Mouse (Mus musculus): ENCODE measurements around the gene Olfr869. TPM values are rescaled to one million over a fixed set of nuclear protein-coding genes. Genes with fewer than 3 reads are reported as not detected.

Gene Olfr869
- not detected in 2 replicates for polyA plus RNA-seq (2014; fragmentation: Nextera tagmentation; extraction: Ambion mirVana)

GRCm38 (mm10) chr9:20128709-20129108 lies at the start of gene Olfr869:
Olfr869 (plus strand) TSS chr9:20129009.
- no peak within 1 kb of the TSS for H3K9ac ChIP-seq (ENCODE audit: low read depth, low read length)
- H3K4me3 ChIP-seq (ENCODE audit: low read length) = no peak within 1 kb of the TSS
- WGBS = 80% methylated on average over 2 of the region's 2 CpGs
- H3K4me1 ChIP-seq (ENCODE audit: control insufficient read depth, insufficient read depth, low read length) = no peaks in the 10 kb centered on the region
- ATAC-seq (ENCODE audit: low FRiP score, low TSS enrichment) = no peak
- no peaks in the 10 kb centered on the region for H3K27me3 ChIP-seq (ENCODE audit: control insufficient read depth, insufficient read depth, low read length)
- H3K27ac ChIP-seq (ENCODE audit: low read depth, low read length) = no peak within 1 kb of the TSS
- no peak within 1 kb of the TSS for H3K4me2 ChIP-seq (replicated peaks; ENCODE audit: low read depth, low read length)
- no peaks in the 10 kb centered on the region for H3K36me3 ChIP-seq (ENCODE audit: control insufficient read depth, insufficient read depth, low read length)
- no peaks in the 10 kb centered on the region for H3K9me3 ChIP-seq (ENCODE audit: control insufficient read depth, low read length)

- H3K4me1 ChIP-seq (ENCODE audit: control insufficient read depth, insufficient read depth, low read length) = no peaks in the 10 kb centered on the region
- H3K27ac ChIP-seq (ENCODE audit: low read depth, low read length) = no peak within 1 kb of the TSS
- no peak within 1 kb of the TSS for H3K4me2 ChIP-seq (replicated peaks; ENCODE audit: low read depth, low read length)
- H3K4me3 ChIP-seq (ENCODE audit: low read length) = no peak within 1 kb of the TSS
- H3K27me3 ChIP-seq (ENCODE audit: control insufficient read depth, insufficient read depth, low read length) = no peaks in the 10 kb centered on the region
- H3K9me3 ChIP-seq (ENCODE audit: control insufficient read depth, low read length) = peaks cover 6% of the 10 kb centered on the region; the same call in 1 of the 2 replicates
- WGBS = 48% methylated on average over 2 of the region's 2 CpGs
- no peaks in the 10 kb centered on the region for H3K36me3 ChIP-seq (ENCODE audit: control insufficient read depth, insufficient read depth, low read length)
- ATAC-seq (ENCODE audit: low FRiP score, low TSS enrichment) = no peak
- no peak within 1 kb of the TSS for H3K9ac ChIP-seq (ENCODE audit: low read depth, low read length)
Measured at GRCm38 (mm10) chr9:20098326-20098725, 30.5 kb upstream of the Olfr869 start, which contains the start of gene Olfr868. Olfr868 (plus strand) TSS chr9:20098626.

DNA sequence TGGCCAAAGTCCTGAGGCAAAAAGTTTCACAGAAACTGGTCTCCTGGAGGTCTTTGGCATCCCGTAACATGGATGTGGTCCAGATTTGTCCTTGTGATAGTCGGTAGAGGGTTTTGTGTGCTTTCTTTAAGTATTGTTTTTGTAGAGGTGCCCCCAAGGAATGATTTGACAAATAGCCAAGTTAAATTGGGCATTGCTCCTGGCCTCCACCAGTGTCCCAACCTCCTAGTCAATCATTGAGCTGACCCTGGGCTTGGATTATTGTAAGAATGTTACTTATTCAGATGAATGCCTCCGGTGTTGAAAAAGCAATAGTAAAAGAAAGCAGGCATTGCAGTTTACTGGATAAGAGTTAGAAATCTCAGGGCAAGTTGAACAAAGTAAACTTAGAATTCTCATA lies 20.9 kb downstream of the Olfr869 start:
- H3K4me3 ChIP-seq (ENCODE audit: low read length) = no peak overlapping the region
- 88% methylated on average over 3 of the region's 3 CpGs for WGBS
- H3K27ac ChIP-seq (ENCODE audit: low read depth, low read length) = no peak overlapping the region
- no peak for ATAC-seq (ENCODE audit: low FRiP score, low TSS enrichment)
- no peak overlapping the region for H3K4me2 ChIP-seq (replicated peaks; ENCODE audit: low read depth, low read length)
- H3K27me3 ChIP-seq (ENCODE audit: control insufficient read depth, insufficient read depth, low read length) = no peaks in the 10 kb centered on the region
- H3K36me3 ChIP-seq (ENCODE audit: control insufficient read depth, insufficient read depth, low read length) = no peaks in the 10 kb centered on the region
- no peak overlapping the region for H3K9ac ChIP-seq (ENCODE audit: low read depth, low read length)
- H3K9me3 ChIP-seq (ENCODE audit: control insufficient read depth, low read length) = peaks cover 8% of the 10 kb centered on the region; the same call in 1 of the 2 replicates
- no peaks in the 10 kb centered on the region for H3K4me1 ChIP-seq (ENCODE audit: control insufficient read depth, insufficient read depth, low read length)

DNA sequence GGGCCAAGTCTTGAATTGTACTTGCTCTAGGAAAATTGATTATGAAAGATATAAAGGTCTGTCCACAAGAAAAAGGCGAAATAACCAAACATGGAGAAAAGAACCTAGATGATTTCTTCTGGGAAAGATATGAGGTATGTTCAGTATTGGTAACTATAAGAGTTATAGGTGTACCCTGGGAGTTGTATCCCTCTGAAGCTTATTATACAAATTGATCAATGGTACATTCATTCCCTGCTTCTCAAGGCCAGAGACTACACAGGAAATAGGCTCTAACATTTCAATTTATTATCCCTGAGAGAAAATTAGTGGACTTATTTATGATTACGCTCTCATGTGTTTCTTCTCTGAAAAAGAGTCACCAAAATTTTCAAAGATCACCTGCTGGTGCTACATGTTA lies 45.1 kb downstream of the Olfr869 start, which contains the start of gene Olfr870:
TSS of gene Olfr870 (minus strand) at position 101 of the 400 bp plus-strand sequence.
- ATAC-seq (ENCODE audit: low FRiP score, low TSS enrichment) = no peak
- no peak within 1 kb of the TSS for H3K9ac ChIP-seq (ENCODE audit: low read depth, low read length)
- WGBS = 83% methylated on average over 2 of the region's 2 CpGs

DNA sequence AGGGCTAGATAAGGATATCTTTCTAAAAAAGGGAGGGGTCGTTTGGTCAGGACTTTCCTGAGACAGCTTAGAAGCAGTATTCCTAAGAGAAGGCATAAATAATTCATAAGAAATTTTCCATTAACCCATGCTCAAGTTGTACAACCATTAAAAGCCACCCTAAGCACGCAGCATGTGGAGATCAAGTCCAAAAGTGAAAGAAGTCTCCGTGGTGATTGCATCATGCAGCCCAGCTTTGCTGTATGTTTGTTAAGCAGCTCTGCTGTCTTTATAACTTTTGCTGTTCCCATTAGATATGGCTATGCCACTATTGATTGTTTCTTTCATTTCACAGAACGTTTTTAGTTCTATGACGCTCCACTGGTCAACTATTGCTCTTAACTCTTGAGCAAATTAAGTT lies 50.7 kb downstream of the Olfr869 start:
- no peaks in the 10 kb centered on the region for H3K27me3 ChIP-seq (ENCODE audit: control insufficient read depth, insufficient read depth, low read length)
- H3K9me3 ChIP-seq (ENCODE audit: control insufficient read depth, low read length) = 0 out of 2 replicates have a peak, but pooled peaks cover 3% of the 10 kb centered on the region
- ATAC-seq (ENCODE audit: low FRiP score, low TSS enrichment) = no peak
- no peak overlapping the region for H3K4me2 ChIP-seq (replicated peaks; ENCODE audit: low read depth, low read length)
- 75% methylated on average over 5 of the region's 5 CpGs for WGBS
- H3K4me1 ChIP-seq (ENCODE audit: control insufficient read depth, insufficient read depth, low read length) = no peaks in the 10 kb centered on the region
- no peak overlapping the region for H3K4me3 ChIP-seq (ENCODE audit: low read length)
- H3K36me3 ChIP-seq (ENCODE audit: control insufficient read depth, insufficient read depth, low read length) = no peaks in the 10 kb centered on the region
- no peak overlapping the region for H3K27ac ChIP-seq (ENCODE audit: low read depth, low read length)
- no peak overlapping the region for H3K9ac ChIP-seq (ENCODE audit: low read depth, low read length)

More for the DNA sequence above, 45.1 kb downstream of the Olfr869 start, which contains the start of gene Olfr870:
- no peaks in the 10 kb centered on the region for H3K27me3 ChIP-seq (ENCODE audit: control insufficient read depth, insufficient read depth, low read length)
- no peak within 1 kb of the TSS for H3K4me2 ChIP-seq (replicated peaks; ENCODE audit: low read depth, low read length)
- H3K4me1 ChIP-seq (ENCODE audit: control insufficient read depth, insufficient read depth, low read length) = no peaks in the 10 kb centered on the region
- H3K27ac ChIP-seq (ENCODE audit: low read depth, low read length) = no peak within 1 kb of the TSS
- H3K36me3 ChIP-seq (ENCODE audit: control insufficient read depth, insufficient read depth, low read length) = no peaks in the 10 kb centered on the region
- H3K4me3 ChIP-seq (ENCODE audit: low read length) = no peak within 1 kb of the TSS
- no peaks in the 10 kb centered on the region for H3K9me3 ChIP-seq (ENCODE audit: control insufficient read depth, low read length)

Other genes starting within 250 kb of the Olfr869 start
- not detected in 2 replicates for gene Olfr862, start 241.0 kb upstream of the Olfr869 start, polyA plus RNA-seq (2014; fragmentation: Nextera tagmentation; extraction: Ambion mirVana)
- 0.27 and 0.43 TPM in 2 replicates for gene Olfr77, start 212.1 kb upstream of the Olfr869 start, polyA plus RNA-seq (2014; fragmentation: Nextera tagmentation; extraction: Ambion mirVana)
- not detected in 2 replicates for gene Olfr866, start 101.0 kb upstream of the Olfr869 start, polyA plus RNA-seq (2014; fragmentation: Nextera tagmentation; extraction: Ambion mirVana)
- not detected in 2 replicates for gene Olfr867, start 71.4 kb upstream of the Olfr869 start, polyA plus RNA-seq (2014; fragmentation: Nextera tagmentation; extraction: Ambion mirVana)
- gene Olfr868, start 30.4 kb upstream of the Olfr869 start, polyA plus RNA-seq (2014; fragmentation: Nextera tagmentation; extraction: Ambion mirVana) = not detected in 2 replicates
- gene Olfr870, start 45.0 kb downstream of the Olfr869 start, polyA plus RNA-seq (2014; fragmentation: Nextera tagmentation; extraction: Ambion mirVana) = not detected in 2 replicates
- not detected in 2 replicates for gene Olfr871, start 83.2 kb downstream of the Olfr869 start, polyA plus RNA-seq (2014; fragmentation: Nextera tagmentation; extraction: Ambion mirVana)
- gene Olfr872, start 108.1 kb downstream of the Olfr869 start, polyA plus RNA-seq (2014; fragmentation: Nextera tagmentation; extraction: Ambion mirVana) = not detected in 2 replicates
- not detected in 2 replicates for gene Olfr39, start 153.3 kb downstream of the Olfr869 start, polyA plus RNA-seq (2014; fragmentation: Nextera tagmentation; extraction: Ambion mirVana)
- not detected in 2 replicates for gene Olfr873, start 169.5 kb downstream of the Olfr869 start, polyA plus RNA-seq (2014; fragmentation: Nextera tagmentation; extraction: Ambion mirVana)
- gene Olfr18, start 207.1 kb downstream of the Olfr869 start, polyA plus RNA-seq (2014; fragmentation: Nextera tagmentation; extraction: Ambion mirVana) = not detected in 2 replicates

All from kidney, embryonic 14.5 days (tissue).